Comparison of ENCODE assay signal across 8 mouse cellular contexts in genomic region chr10:81025639-81026275, GRCm38 (mm10). TPM values are rescaled to one million over a fixed set of nuclear protein-coding genes. Genes with fewer than 3 reads are reported as not detected.
DNase-seq lines count a peak whose midpoint lies in the region; ATAC-seq and TF ChIP-seq lines count a peak whose summit lies in the region.

Gene Diras1 (minus strand): TSS chr10:81025662.

- H3K9me3 ChIP-seq in neural tube, embryonic 11.5 days (ENCODE audit: control insufficient read depth, low read length), result no peaks in the 10 kb centered on the region
- no peaks in the 10 kb centered on the region for H3K9me3 ChIP-seq in limb, embryonic 11.5 days (ENCODE audit: control insufficient read depth, low read length)
- H3K9me3 ChIP-seq in stomach, postnatal 0 days (ENCODE audit: control insufficient read depth, low read length), result no peaks in the 10 kb centered on the region

- H3K4me2 ChIP-seq in neural tube, embryonic 11.5 days (ENCODE audit: low read depth), result peak within 1 kb of the TSS; percentile 61
- H3K4me2 ChIP-seq in limb, embryonic 11.5 days (ENCODE audit: low read depth, severe bottlenecking), result peak within 1 kb of the TSS; percentile 49
- peak within 1 kb of the TSS; percentile 41 for H3K4me2 ChIP-seq in stomach, postnatal 0 days (replicated peaks; ENCODE audit: low read depth)

- no peaks in the 10 kb centered on the region for H3K36me3 ChIP-seq in neural tube, embryonic 11.5 days (ENCODE audit: control insufficient read depth, insufficient read depth, low read length)
- peaks cover 3% of the 10 kb centered on the region; the same call in 1 of the 2 replicates for H3K36me3 ChIP-seq in limb, embryonic 11.5 days (ENCODE audit: control insufficient read depth, insufficient read depth, low read length)
- no peaks in the 10 kb centered on the region for H3K36me3 ChIP-seq in stomach, postnatal 0 days (ENCODE audit: control insufficient read depth, insufficient read depth, low read length)

- H3K27ac ChIP-seq in gastrocnemius, adult 2 months, result no peak within 1 kb of the TSS
- H3K27ac ChIP-seq in neural tube, embryonic 11.5 days (ENCODE audit: low read depth, low read length), result no peak within 1 kb of the TSS
- H3K27ac ChIP-seq in limb, embryonic 11.5 days (replicated peaks; ENCODE audit: low read depth, low read length), result no peak within 1 kb of the TSS
- H3K27ac ChIP-seq in stomach, postnatal 0 days (replicated peaks), result no peak within 1 kb of the TSS

- H3K9ac ChIP-seq in neural tube, embryonic 11.5 days (ENCODE audit: low read length), result peak within 1 kb of the TSS; percentile 63
- no peak within 1 kb of the TSS for H3K9ac ChIP-seq in limb, embryonic 11.5 days (ENCODE audit: low read length)
- no peak within 1 kb of the TSS for H3K9ac ChIP-seq in stomach, postnatal 0 days (ENCODE audit: low read length)

- DNase-seq in gastrocnemius, adult 2 months, result no peak
- DNase-seq in gastrocnemius, postnatal 25 days, result no peak
- no peak for DNase-seq in neural tube, embryonic 11.5 days (ENCODE audit: low spot score)
- no peak for DNase-seq in neural tube, embryonic 10.5 days (ENCODE audit: extremely low spot score, low spot score)
- no peak for DNase-seq in limb, embryonic 11.5 days (ENCODE audit: low spot score)
- no peak for DNase-seq in stomach, postnatal 0 days (ENCODE audit: low spot score)
- DNase-seq in right cerebral cortex, postnatal 10 days (ENCODE audit: low spot score in 2 of 2), result no peak
- no peak for DNase-seq in right cerebral cortex, postnatal 4 days

- TF ChIP-seq CTCF in gastrocnemius, adult 2 months (IDR thresholded peaks at IDR 0.05), result no peak
- TF ChIP-seq CTCF in stomach, postnatal 0 days (IDR thresholded peaks at IDR 0.05; ENCODE audit: low read depth), result no peak

- intact Hi-C loops in gastrocnemius, adult 2 months (cut with DNase I), result no loop called here

- TF ChIP-seq EP300 in stomach, postnatal 0 days (optimal IDR thresholded peaks at IDR 0.05), result no peak

- peak within 1 kb of the TSS; percentile 55 for H3K4me3 ChIP-seq in gastrocnemius, adult 2 months
- peak within 1 kb of the TSS; percentile 34 for H3K4me3 ChIP-seq in neural tube, embryonic 11.5 days (ENCODE audit: low read depth, low read length)
- peak within 1 kb of the TSS; percentile 15 for H3K4me3 ChIP-seq in limb, embryonic 11.5 days (ENCODE audit: low read depth, low read length)
- H3K4me3 ChIP-seq in stomach, postnatal 0 days (ENCODE audit: low read depth, low read length), result peak within 1 kb of the TSS; percentile 17

- H3K27me3 ChIP-seq in neural tube, embryonic 11.5 days (ENCODE audit: control insufficient read depth, insufficient read depth, low read length), result peaks cover 26% of the 10 kb centered on the region
- peaks cover 31% of the 10 kb centered on the region for H3K27me3 ChIP-seq in limb, embryonic 11.5 days (ENCODE audit: control insufficient read depth, insufficient read depth, low read length)
- H3K27me3 ChIP-seq in stomach, postnatal 0 days (ENCODE audit: control insufficient read depth, insufficient read depth, low read length), result 0 out of 2 replicates have a peak, but pooled peaks cover 3% of the 10 kb centered on the region

- 52% methylated on average over 12 of the region's 12 CpGs for WGBS in neural tube, embryonic 11.5 days
- WGBS in limb, embryonic 11.5 days, result 48% methylated on average over 12 of the region's 12 CpGs
- 38% methylated on average over 12 of the region's 12 CpGs for WGBS in stomach, postnatal 0 days

- peaks cover 3% of the 10 kb centered on the region; the same call in 1 of the 2 replicates for H3K4me1 ChIP-seq in neural tube, embryonic 11.5 days (ENCODE audit: control insufficient read depth, insufficient read depth, low read length)
- H3K4me1 ChIP-seq in limb, embryonic 11.5 days (ENCODE audit: control insufficient read depth, insufficient read depth, low read length), result peaks cover 4% of the 10 kb centered on the region; the same call in 1 of the 2 replicates
- H3K4me1 ChIP-seq in stomach, postnatal 0 days (replicated peaks; ENCODE audit: control insufficient read depth, insufficient read depth), result no peaks in the 10 kb centered on the region

- no peak for ATAC-seq in neural tube, embryonic 11.5 days (ENCODE audit: insufficient read depth, low FRiP score, low TSS enrichment)
- no peak for ATAC-seq in limb, embryonic 11.5 days (ENCODE audit: insufficient number of reproducible peaks, low FRiP score, low TSS enrichment, low read depth)
- no peak for ATAC-seq in stomach, postnatal 0 days (ENCODE audit: low FRiP score, low TSS enrichment)

RNA-seq across cellular contexts. Expression of gene Diras1, which starts in this region (rescaled TPM):
- under 1 TPM in 1 of 2 experiments, not detected in 1; 0.08 TPM for total RNA-seq in gastrocnemius, adult 2 months (2021)
- total RNA-seq in gastrocnemius, postnatal 25 days (2021), result under 1 TPM in 1 of 2 experiments, not detected in 1; 0.51 TPM
- 4.2 and 4.7 TPM in 2 replicates for polyA plus RNA-seq in neural tube, embryonic 11.5 days (2014; fragmentation: Nextera tagmentation; extraction: Ambion mirVana)
- 0.07 and 0.16 TPM in 2 replicates for polyA plus RNA-seq in limb, embryonic 11.5 days (2014; fragmentation: Nextera tagmentation; extraction: Ambion mirVana)
- 0.40 and 0.42 TPM in 2 replicates for polyA plus RNA-seq in stomach, postnatal 0 days (2015; fragmentation: Nextera tagmentation; extraction: Ambion mirVana)
